Mouse (Mus musculus) right cerebral cortex, adult 18-20 months (tissue): Measurements from ENCODE around the gene Lbx1.

Source experiments
- DNase-seq: peaks from one replicate; pipeline ENCODE4 v3.0.0; 2022; ENCODE audit warnings: mixed read lengths

The Lbx1 gene

DNA sequence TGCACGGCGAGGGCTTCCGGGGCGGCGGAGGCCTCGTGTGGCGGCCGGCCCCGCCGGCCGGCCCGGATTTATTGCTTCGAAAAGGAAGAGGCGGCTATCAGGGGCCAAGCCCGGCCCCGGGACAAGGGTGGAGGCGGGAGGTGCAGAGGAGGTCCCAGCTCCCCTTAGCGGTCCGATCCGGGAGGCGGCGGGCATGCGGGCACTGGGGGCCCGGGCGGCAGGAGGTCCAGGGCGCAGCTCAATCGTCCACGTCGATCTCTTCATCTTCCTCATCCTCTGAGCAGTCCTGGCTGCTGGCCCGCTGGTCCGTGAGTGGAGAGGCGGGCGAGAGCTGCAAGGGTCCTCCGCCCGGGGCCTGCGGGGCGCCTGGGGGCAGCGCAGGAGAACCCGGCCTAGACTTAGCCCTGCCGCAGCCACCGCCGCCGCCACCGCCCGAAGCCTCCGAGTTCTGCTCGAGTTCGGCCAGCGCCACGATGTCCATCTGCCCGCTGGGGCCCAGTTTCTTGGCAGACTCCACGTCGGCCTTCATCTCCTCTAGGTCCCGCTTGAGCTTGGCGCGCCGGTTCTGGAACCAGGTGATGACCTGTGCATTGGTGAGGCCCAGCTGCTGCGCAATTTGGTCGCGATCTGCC lies 2.0 kb downstream of the Lbx1 start:
- DNase-seq: no peak

DNA sequence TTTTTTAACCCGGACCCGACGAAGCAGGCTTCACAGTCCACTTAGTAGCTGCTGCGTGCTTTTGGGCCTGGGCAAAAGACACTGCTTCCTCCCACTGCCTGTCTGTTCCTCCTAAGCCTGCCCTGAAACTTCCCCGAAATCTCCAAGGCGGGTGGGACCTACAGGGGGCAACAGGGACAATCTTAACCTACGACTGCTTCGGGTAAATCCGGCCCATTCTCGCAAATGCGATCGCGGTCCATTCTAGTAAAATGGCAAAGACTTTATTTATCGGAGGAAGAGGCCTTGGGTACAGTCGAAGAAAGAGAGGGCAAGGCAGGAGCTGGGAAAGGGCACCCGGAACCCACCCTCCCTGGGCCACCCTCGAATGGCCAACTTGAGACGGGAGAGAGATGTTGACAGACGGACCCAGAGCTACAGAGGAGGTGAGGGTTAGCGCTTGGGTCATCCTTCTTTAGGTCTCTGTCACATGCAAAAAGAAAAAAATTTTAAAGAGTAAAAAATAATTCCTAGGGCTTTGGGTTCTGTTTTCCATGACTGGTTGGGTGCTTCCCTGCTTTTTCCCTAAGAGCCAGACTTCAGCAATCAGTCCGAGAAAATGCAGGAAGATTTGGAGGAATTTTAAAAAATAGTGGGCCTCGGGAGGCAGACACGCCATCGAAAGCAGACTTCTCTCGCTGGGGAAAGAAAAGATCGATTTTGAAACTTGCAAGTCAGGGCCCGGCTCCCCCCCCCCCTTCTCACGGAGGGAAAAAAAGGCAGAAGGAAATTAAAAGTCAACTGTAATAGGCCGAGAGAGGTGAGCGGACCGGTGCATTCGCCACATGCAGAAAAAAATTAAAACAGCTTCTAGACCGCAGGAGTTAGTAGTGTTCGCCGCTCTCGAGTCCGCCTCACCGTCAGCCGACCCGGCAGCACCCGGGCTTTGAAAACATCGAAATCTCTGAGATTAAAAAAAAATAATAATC lies 2.9 kb downstream of the Lbx1 start:
- no peak for DNase-seq

DNA sequence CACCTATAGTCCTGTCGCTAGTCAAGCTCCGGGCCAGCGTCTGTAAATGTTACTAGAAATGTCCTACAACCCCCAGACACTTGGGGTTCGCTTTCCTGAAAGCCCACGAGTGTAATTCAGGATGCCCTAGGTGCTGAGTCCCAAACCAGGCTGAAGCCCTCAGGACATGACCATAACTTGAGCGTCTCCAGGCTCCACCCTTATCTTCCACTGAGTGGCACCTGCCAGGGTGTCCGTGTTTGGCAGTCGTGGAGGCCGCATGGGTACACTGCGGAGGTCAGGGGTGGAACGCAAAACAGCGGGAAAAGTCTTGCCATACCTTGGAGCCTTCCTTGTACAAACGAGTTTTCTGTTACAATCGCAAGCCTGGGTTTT lies 3.6 kb downstream of the Lbx1 start:
- no peak for DNase-seq

DNA sequence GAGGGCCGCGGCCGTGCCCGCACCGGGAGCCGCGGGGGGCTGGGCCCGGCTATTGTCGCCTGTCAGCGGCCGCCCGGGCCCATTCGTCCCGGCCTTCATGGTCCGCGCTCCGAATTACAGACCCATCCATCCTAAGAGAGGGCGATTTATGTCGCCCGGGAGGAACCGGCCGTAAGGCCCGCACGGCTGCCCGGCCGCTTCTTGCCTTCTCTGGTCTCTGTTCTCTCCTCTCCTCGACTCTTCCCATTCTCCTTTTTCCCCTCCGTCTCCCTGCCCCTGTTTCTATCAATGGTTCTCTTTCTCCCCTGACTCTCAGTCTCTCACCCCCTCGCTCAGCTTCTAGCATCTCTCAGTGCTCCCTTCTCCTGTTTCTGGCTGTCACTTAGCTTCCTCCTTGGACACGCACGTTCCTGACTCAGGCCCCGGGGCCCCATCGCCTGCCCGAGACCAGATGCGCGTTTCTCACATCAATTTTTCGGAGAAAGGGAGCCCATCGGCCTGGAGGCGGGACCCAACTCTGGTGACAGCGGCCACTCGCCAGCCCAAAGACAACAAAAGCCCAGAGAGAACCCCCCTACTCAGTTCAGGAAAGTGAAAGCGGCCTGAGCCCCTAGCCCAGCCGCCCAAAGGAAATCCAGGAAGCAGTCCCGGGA lies 4.1 kb downstream of the Lbx1 start:
- DNase-seq: no peak

DNA sequence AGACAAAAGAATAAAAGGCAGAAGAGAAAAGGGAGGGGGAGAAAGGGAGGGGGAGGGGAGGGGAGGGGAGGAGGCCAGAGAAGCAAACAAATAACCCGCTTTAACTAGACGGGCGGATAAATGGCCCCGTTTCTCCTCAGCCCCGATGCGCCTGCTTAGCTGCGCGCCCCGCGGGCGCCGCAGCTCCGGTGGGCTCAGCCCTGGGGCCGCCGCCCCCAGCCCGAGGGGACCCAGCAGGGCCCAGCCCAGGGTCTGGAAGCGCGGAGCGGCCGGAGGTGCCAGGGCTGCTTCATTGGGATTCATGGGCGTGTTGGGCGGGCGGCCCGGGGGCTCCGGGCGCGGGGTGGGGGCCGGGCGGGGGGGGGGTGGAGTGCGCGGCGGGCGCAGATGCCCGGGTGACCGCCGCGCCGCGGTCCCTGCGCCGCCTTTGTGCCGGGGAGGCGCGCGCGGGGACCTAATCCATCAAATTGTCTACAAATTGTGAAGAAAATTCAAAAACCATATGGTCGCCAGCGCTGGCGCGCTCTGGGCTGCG lies 4.7 kb downstream of the Lbx1 start:
- no peak for DNase-seq

DNA sequence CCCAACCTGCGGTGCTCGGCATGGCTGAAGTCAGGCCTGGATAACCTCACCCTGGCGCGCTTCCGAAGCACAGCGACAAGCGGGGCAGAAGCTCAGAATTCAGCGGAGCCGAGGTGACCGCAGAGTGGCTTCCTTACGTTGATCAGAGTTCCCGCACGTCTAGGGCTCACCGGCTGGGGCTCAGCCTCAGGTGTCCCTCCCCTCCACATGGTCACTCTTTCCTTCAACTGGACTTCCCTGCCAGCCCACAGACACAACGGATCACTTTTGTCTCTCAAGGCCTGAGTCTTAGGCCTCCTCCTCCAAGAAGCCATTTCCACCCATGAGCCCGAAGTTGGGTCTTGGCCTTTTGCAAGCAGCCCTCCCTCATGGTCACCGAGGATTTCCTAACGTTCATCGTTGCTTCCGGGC lies 5.4 kb downstream of the Lbx1 start:
- DNase-seq: no peak

DNA sequence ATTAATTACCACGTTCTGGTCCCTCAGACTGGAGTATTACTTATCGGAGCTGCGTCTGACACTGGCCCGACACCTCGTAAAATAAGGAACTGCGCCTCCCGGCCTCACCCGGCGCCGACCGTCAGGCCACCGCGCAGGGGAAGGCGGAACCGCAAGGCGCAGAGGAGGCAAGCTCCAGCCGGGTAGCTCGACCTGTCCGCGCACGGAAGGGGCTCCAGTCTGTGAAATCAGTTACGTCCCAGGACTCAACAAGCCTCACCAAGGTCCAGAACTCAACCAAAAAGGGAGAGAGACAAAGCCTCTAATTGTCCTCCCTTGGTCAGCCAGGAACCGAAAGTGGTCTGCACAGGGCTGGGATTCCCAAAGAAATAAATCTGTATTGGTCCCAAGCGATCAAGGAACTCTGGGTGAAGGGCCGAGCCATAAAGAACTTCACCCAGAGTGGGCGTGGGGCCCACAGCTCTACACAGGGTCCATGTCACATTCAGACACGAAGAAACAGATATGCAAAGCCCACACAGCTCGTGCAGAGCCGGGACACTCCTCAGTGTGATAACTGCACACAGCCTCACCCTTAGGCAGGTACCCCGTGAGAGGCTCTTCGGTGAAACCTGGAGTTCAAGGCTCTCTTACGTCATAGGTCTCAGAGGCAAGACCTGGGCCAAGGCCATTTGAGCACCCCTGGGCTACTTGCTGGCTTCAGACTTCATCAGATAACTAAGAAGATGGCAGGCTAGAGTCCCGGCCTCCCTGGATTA lies 6.1 kb downstream of the Lbx1 start:
- DNase-seq: no peak

DNA sequence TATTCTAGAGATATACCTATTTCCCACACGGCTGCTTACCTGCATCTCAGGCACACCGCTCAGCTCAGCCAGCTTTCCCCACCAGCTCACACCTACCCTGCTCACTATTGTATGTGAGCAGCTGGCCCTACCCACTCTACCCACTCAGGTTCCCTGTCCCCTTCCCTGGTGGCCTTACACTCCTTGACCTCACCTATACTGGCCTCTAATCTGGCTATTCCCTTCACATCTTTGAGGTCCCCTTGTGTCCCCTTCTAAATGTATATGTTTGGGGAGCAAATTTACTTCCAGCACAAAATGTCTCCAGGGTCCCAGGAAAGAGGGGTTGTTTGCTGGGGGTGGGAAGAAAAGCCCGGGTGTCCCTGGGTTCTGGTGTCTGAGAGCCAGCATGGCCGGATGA lies 6.8 kb downstream of the Lbx1 start:
- DNase-seq: no peak

DNA sequence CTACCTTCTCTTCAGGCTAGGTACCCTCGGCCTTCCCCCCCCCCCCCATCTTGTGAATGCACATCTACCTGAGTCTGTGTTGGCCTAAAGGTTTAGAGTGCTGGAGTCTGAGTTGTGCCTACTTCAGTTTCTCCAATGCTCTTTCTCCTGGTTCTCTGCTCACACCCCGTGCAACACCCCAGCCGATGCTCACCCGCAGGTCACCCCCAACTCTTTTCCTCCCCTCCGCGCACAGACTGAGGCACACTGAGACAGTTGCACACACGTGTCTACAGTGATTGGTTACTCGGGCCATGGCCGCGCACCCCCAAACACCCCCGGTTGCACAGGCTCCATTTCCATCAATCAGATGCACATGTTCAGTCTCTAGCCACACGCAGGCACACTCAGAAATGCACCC lies 7.5 kb downstream of the Lbx1 start:
- no peak for DNase-seq

DNA sequence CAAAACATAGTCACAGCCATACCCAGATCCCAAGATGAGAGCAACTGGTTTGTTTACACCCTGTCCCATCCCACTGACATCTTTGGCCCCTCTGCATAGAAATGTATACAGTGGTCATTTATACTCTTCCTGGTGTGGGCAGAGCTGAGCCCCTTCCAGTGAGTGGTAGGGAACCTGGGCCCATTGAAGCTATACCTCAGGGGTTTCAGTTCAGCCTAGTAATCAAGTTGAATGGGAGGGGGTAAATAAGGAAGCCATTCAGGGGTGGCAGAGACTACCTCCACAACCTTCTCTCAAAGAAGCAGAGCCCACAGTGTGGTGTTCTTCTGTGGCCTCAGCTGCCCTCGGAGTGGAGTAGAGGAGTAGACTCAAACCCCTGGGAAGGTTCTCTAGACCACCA lies 7.9 kb downstream of the Lbx1 start:
- DNase-seq: no peak

DNA sequence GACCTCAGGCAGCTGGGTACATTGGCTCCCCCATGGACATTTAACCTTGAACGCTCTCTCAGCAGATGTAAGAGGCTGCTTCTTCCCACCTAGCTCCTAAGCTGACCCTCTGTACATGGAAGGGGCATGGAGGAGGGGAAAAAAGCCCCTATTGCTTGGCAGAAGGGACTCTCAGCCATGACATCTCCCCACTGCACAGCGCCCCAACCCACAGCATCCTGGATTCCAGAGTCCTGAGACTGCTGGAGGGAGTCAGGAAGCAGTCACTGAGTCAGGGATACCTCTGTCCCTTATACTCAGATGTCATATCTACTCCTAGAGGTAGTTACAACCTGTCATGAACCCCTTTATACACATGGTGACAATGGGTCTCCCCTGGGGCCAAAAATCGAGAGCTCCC lies 8.6 kb downstream of the Lbx1 start:
- no peak for DNase-seq

DNA sequence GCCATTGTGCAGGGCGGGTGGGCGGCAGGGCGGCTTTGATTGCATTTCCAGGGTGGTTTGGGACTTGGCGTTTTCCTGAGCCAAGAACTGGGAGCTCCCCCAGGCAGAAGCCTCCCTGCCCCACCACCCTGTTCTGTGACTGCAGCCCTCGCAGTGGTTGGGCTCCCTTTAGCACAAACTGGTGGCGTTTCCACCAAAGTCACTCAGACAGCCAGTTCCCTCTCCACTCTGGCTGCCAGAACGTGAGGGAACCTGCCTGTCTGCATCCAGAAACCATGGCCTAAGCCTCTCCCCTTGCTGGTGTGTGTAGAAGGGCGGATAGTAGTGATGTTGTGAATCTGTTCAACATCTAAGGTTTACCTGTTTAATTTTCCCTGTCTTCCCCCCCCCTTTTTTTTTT lies 9.4 kb downstream of the Lbx1 start:
- DNase-seq: no peak

DNA sequence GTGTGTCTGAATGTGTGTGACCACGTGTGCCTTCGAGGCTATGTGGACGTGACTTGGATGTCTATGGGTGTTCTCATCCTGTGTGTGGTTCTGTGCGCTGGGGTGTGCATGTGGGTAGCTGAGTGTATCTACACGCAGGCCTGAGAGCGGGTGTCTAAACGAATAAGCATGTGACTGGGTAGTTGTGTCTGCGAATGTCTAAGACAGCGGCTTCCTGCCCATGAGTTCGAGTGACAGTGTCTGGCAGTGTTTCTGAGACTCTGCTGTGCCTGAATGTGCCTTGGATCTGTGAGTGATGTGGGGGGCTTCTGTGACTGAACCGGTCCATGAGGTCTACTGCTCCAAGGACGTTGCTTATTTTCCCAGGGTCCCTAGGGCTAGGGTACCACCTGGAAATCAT lies 10.5 kb downstream of the Lbx1 start:
- no peak for DNase-seq

DNA sequence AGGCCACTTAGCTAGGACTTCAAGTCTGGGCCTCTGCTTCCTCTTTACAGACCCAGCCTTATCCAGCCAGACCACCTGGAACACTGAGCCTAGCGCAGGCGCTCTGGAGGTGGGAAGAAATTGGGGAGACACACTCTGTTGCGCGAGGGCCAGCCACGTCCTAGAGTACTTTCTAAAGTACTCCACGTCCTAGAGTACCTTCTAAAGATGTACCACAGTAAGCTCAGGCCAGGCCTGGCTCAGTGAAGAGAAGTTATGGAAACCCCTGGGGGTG lies 11.4 kb downstream of the Lbx1 start:
- DNase-seq: no peak

DNA sequence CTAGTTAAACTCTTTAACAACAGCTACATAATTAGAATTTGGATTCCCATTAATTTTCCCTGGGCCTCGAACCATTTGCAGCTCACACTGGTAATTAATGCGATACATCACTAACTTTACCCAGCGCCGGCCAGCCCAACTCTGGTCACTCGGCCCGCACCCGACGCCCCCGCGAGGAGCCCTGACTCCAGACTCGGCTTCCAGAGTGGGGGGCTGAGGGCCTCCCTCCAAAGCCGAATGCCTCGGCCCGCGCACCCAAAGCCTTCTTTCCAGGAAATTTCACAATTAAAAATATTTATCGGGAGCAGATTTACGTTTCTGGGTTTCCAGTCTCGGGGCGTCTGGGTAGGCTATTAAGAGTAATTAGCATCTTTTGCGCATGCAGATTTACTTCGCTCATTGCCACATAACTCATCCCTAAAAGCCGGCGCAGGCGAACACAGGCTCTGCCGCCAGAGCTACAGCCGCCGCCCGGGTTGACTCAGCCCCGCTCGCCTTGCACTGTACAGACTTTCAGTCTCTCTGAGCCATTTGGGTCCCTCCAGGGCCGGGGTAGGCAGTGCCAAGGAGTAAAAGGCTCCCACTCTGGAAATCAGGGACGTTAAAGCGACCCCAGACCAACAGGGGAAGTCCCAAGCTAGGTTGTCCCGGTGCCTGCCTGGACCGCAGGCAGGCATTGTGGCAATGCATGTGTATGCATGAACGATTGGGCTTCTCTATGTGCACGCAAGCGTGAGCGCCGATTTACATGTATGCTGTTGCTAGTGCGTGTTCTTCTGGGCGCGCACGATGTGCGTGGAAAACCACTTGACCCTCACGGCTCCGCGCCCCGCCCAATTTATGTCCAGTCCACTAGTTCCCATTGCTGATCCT lies 12.0 kb downstream of the Lbx1 start:
- DNase-seq: no peak

DNA sequence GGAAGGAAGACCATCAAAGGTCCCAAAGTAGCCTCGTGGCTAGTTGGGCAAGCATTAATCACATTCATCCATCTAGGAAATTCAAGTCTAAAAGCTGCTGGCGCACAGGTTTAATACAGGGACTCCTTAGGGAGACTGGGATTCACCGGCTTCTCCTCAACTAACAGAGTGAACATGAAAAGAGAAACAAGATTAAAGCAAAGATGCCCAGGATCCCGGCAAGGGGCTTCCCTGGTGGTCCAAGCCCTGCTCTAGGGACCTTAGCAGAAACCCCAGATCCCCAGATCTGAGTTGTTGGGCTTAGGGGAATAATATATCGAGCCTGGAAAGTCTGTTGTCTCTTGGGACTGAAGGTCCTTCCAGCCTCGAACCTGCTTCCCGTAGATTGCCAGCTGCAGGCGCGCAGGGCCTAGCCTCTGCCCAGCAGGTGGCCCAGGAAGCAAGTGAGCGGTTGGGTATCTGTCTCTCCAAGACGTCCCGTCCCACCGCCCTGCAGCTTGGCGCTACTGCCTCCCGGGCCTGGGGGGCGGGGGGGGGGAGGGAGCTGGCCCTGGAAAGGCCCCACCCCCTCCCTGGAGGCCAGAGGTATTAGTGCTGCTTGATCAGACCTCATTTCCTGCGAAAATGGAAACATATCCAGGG lies 13.3 kb downstream of the Lbx1 start:
- DNase-seq: no peak

DNA sequence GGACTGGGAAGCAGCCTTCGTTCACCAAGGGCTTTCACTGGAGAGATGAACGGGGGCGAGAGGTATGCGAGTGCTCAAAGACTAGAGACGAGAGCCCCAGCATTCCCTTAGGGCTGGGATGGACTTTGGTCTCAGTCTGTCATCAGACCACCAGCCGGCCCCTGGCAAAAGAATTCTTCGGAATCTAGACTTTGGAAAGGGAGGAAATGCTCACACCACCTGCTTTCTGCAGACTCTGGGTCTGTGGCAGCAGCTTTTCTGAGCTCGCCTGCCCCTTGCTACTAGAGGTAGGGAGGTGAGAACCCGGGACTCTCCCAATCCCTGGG lies 14.2 kb downstream of the Lbx1 start:
- no peak for DNase-seq

DNA sequence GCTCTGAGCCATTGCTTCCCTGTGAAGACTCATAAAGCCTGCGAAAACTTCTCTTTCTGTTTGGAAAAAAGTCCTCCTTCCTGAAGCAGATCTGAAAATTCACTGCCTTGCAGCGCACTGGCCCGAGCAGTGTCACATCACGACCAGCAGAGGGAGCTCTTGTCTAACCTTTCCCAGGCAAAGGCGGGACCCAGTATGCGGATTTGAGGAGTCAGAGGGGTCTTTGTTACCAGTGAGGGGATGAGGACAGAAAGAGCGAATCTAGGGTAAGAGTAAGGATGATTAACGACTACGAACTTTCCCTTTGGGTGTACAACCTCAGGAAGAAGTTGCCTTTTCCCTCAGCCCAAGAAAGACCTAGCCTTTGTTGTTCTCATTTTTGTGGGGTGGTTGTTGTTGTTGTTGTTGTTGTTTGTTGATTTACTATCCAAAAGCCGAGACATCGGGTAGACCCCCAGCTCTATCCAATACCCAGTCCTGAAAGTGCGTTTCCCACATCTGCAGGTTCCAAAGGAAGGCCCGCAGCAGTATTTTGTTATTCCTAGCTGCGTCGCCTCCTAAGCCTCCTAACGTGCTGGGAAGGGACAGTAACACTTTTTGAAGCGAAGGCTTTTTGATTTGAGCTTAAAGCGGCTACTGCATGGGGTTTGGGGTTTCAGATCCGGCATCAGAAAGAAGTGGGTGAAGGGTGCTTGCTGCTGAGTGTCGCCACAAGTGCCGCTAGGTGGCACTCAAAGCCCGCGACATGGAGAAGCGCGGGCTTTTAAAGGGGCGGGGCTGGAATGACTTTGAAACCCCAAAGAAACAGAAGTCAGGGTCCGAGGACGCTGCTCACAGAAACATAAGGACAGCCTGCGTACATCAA lies 14.8 kb downstream of the Lbx1 start:
- peak; percentile 67 for DNase-seq

DNA sequence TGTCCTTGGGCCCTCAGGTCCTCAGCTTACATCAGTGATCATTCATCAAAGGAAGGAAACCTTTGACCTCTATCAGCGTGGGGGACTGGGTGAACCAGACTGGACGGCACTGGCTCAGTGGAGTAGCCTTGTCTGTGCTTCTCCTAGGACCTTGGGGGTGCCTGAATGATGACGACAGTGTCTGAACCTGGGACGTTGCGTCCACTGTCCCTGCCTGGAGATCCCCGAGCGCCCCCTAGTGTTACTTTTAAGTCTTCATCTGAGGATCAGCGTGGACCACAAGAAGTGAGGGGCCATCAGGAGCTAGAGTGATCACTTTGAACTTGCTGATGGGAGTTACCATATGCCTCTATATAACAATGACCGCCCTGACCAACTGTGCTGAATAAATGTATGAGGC lies 19.4 kb downstream of the Lbx1 start:
- no peak for DNase-seq

DNA sequence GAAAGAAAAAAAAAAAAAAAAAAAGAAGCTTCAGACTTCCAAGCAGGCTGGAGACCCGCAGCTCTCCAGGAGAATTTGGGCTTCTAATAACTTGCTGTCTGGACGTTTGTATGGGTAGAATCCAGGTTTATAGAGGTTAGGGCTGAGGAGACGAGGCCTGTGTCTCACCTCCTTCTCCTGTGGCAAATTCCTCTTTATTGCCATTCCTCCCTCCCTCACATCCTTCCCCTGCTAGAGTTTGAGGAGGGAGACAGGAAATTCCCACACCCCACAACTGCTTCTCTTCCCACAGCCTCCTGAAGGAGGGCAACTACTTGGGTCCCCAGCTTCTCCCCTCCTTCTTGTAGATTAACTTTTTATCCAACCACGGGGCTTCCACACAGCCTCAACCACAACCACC lies 20.2 kb downstream of the Lbx1 start:
- DNase-seq: no peak
